Mouse (Mus musculus): ENCODE results near the gene Sytl3. TPM values are rescaled to one million over a fixed set of nuclear protein-coding genes. Genes with fewer than 3 reads are reported as not detected.

Sytl3 gene
- polyA plus RNA-seq, 1 experiment from 2014 or later = 3.9 TPM

GRCm38 (mm10) chr17:6743787-6744239 lies 84.9 kb downstream of the Sytl3 start:
- H3K27ac ChIP-seq (ENCODE audit: low read length) = peak overlapping the region; percentile 81
- no peak overlapping the region for H3K4me3 ChIP-seq (ENCODE audit: low read length)
- ATAC-seq = peak; percentile 75
- H3K4me2 ChIP-seq (ENCODE audit: low read depth, low read length) = 0 out of 2 replicates have a peak overlapping the region, but pooled peaks have one; percentile 14
- H3K36me3 ChIP-seq (ENCODE audit: control insufficient read depth, insufficient read depth, low read length) = peaks cover 24% of the 10 kb centered on the region
- no peaks in the 10 kb centered on the region for H3K27me3 ChIP-seq (replicated peaks; ENCODE audit: control insufficient read depth, insufficient read depth, low read length)
- H3K9ac ChIP-seq (ENCODE audit: low read depth, low read length) = 0 out of 2 replicates have a peak overlapping the region, but pooled peaks have one; percentile 14
- WGBS = 42% methylated on average over 11 of the region's 11 CpGs
- H3K9me3 ChIP-seq (ENCODE audit: control insufficient read depth, low read length) = no peaks in the 10 kb centered on the region
- H3K4me1 ChIP-seq (ENCODE audit: control insufficient read depth, insufficient read depth, low read length) = peaks cover 37% of the 10 kb centered on the region

GRCm38 (mm10) chr17:6744366-6744765 lies 85.5 kb downstream of the Sytl3 start:
- WGBS = 64% methylated on average over 9 of the region's 9 CpGs
- Histone ChIP-seq H3K4me1 (ENCODE audit: control insufficient read depth, insufficient read depth, low read length) (peaks cover 37% of the 10 kb centered on the region), H3K4me2 (ENCODE audit: low read depth, low read length) (0 out of 2 replicates have a peak overlapping the region, but pooled peaks have one; percentile 14)

GRCm38 (mm10) chr17:6744871-6745270 lies 86.0 kb downstream of the Sytl3 start:
- 87% methylated on average over 14 of the region's 14 CpGs for WGBS
- H3K9me3 ChIP-seq (ENCODE audit: control insufficient read depth, low read length) = no peaks in the 10 kb centered on the region
- peaks cover 14% of the 10 kb centered on the region for H3K36me3 ChIP-seq (ENCODE audit: control insufficient read depth, insufficient read depth, low read length)
- H3K27me3 ChIP-seq (replicated peaks; ENCODE audit: control insufficient read depth, insufficient read depth, low read length) = no peaks in the 10 kb centered on the region
- H3K4me2 ChIP-seq (ENCODE audit: low read depth, low read length) = no peak overlapping the region
- no peak overlapping the region for H3K4me3 ChIP-seq (ENCODE audit: low read length)
- no peak for ATAC-seq
- H3K27ac ChIP-seq (ENCODE audit: low read length) = peak overlapping the region; percentile 81
- peaks cover 37% of the 10 kb centered on the region for H3K4me1 ChIP-seq (ENCODE audit: control insufficient read depth, insufficient read depth, low read length)
- H3K9ac ChIP-seq (ENCODE audit: low read depth, low read length) = no peak overlapping the region

More at GRCm38 (mm10) chr17:6744366-6744765, 85.5 kb downstream of the Sytl3 start:
- Histone ChIP-seq H3K4me3 (ENCODE audit: low read length) (no peak overlapping the region), H3K27ac (ENCODE audit: low read length) (peak overlapping the region; percentile 81), H3K36me3 (ENCODE audit: control insufficient read depth, insufficient read depth, low read length) (peaks cover 19% of the 10 kb centered on the region), H3K9me3 (ENCODE audit: control insufficient read depth, low read length) (no peaks in the 10 kb centered on the region), H3K27me3 (replicated peaks; ENCODE audit: control insufficient read depth, insufficient read depth, low read length) (no peaks in the 10 kb centered on the region), H3K9ac (ENCODE audit: low read depth, low read length) (no peak overlapping the region)
- no peak for ATAC-seq

- 82% methylated on average over 5 of the region's 5 CpGs for WGBS
- Histone ChIP-seq H3K4me1 (ENCODE audit: control insufficient read depth, insufficient read depth, low read length) (peaks cover 37% of the 10 kb centered on the region), H3K27me3 (replicated peaks; ENCODE audit: control insufficient read depth, insufficient read depth, low read length) (no peaks in the 10 kb centered on the region), H3K4me2 (ENCODE audit: low read depth, low read length) (no peak overlapping the region), H3K36me3 (ENCODE audit: control insufficient read depth, insufficient read depth, low read length) (peaks cover 13% of the 10 kb centered on the region), H3K9ac (ENCODE audit: low read depth, low read length) (no peak overlapping the region), H3K27ac (ENCODE audit: low read length) (no peak overlapping the region), H3K9me3 (ENCODE audit: control insufficient read depth, low read length) (no peaks in the 10 kb centered on the region), H3K4me3 (ENCODE audit: low read length) (no peak overlapping the region)
- no peak for ATAC-seq
Measured at GRCm38 (mm10) chr17:6745503-6745902, 86.6 kb downstream of the Sytl3 start.

GRCm38 (mm10) chr17:6745975-6746374 lies 87.1 kb downstream of the Sytl3 start:
- Histone ChIP-seq H3K9me3 (ENCODE audit: control insufficient read depth, low read length) (no peaks in the 10 kb centered on the region), H3K4me3 (ENCODE audit: low read length) (no peak overlapping the region), H3K36me3 (ENCODE audit: control insufficient read depth, insufficient read depth, low read length) (peaks cover 14% of the 10 kb centered on the region), H3K4me2 (ENCODE audit: low read depth, low read length) (no peak overlapping the region), H3K9ac (ENCODE audit: low read depth, low read length) (no peak overlapping the region), H3K27ac (ENCODE audit: low read length) (no peak overlapping the region), H3K27me3 (replicated peaks; ENCODE audit: control insufficient read depth, insufficient read depth, low read length) (no peaks in the 10 kb centered on the region), H3K4me1 (ENCODE audit: control insufficient read depth, insufficient read depth, low read length) (peaks cover 37% of the 10 kb centered on the region)
- ATAC-seq = no peak
- 65% methylated on average over 9 of the region's 9 CpGs for WGBS

GRCm38 (mm10) chr17:6746452-6747231 lies 87.7 kb downstream of the Sytl3 start:
- Histone ChIP-seq H3K4me3 (ENCODE audit: low read length) (no peak overlapping the region), H3K4me2 (ENCODE audit: low read depth, low read length) (no peak overlapping the region), H3K4me1 (ENCODE audit: control insufficient read depth, insufficient read depth, low read length) (peaks cover 38% of the 10 kb centered on the region), H3K9me3 (ENCODE audit: control insufficient read depth, low read length) (no peaks in the 10 kb centered on the region), H3K36me3 (ENCODE audit: control insufficient read depth, insufficient read depth, low read length) (peaks cover 14% of the 10 kb centered on the region), H3K27ac (ENCODE audit: low read length) (no peak overlapping the region), H3K9ac (ENCODE audit: low read depth, low read length) (no peak overlapping the region), H3K27me3 (replicated peaks; ENCODE audit: control insufficient read depth, insufficient read depth, low read length) (no peaks in the 10 kb centered on the region)
- ATAC-seq = no peak
- 70% methylated on average over 9 of the region's 9 CpGs for WGBS

GRCm38 (mm10) chr17:6747478-6747877 lies 88.6 kb downstream of the Sytl3 start:
- Histone ChIP-seq H3K4me3 (ENCODE audit: low read length) (no peak overlapping the region), H3K36me3 (ENCODE audit: control insufficient read depth, insufficient read depth, low read length) (peaks cover 10% of the 10 kb centered on the region), H3K27me3 (replicated peaks; ENCODE audit: control insufficient read depth, insufficient read depth, low read length) (no peaks in the 10 kb centered on the region), H3K9me3 (ENCODE audit: control insufficient read depth, low read length) (no peaks in the 10 kb centered on the region), H3K9ac (ENCODE audit: low read depth, low read length) (no peak overlapping the region), H3K4me1 (ENCODE audit: control insufficient read depth, insufficient read depth, low read length) (peaks cover 35% of the 10 kb centered on the region), H3K27ac (ENCODE audit: low read length) (no peak overlapping the region), H3K4me2 (ENCODE audit: low read depth, low read length) (no peak overlapping the region)
- 56% methylated on average over 7 of the region's 7 CpGs for WGBS
- ATAC-seq = no peak

- Histone ChIP-seq H3K4me1 (ENCODE audit: control insufficient read depth, insufficient read depth, low read length) (peaks cover 21% of the 10 kb centered on the region), H3K9me3 (ENCODE audit: control insufficient read depth, low read length) (no peaks in the 10 kb centered on the region), H3K27ac (ENCODE audit: low read length) (no peak overlapping the region), H3K4me2 (ENCODE audit: low read depth, low read length) (no peak overlapping the region), H3K9ac (ENCODE audit: low read depth, low read length) (no peak overlapping the region), H3K4me3 (ENCODE audit: low read length) (no peak overlapping the region), H3K27me3 (replicated peaks; ENCODE audit: control insufficient read depth, insufficient read depth, low read length) (no peaks in the 10 kb centered on the region), H3K36me3 (ENCODE audit: control insufficient read depth, insufficient read depth, low read length) (peaks cover 8% of the 10 kb centered on the region)
- ATAC-seq = no peak
- 74% methylated on average over 17 of the region's 17 CpGs for WGBS
Measured at GRCm38 (mm10) chr17:6748779-6749464, 90.0 kb downstream of the Sytl3 start.

- H3K4me2 ChIP-seq (ENCODE audit: low read depth, low read length) = no peak overlapping the region
- H3K9ac ChIP-seq (ENCODE audit: low read depth, low read length) = no peak overlapping the region
- no peaks in the 10 kb centered on the region for H3K27me3 ChIP-seq (replicated peaks; ENCODE audit: control insufficient read depth, insufficient read depth, low read length)
- no peak overlapping the region; the same call in 1 of the 2 replicates for H3K27ac ChIP-seq (ENCODE audit: low read length)
- peaks cover 21% of the 10 kb centered on the region for H3K4me1 ChIP-seq (ENCODE audit: control insufficient read depth, insufficient read depth, low read length)
- no peaks in the 10 kb centered on the region for H3K9me3 ChIP-seq (ENCODE audit: control insufficient read depth, low read length)
- no peak for ATAC-seq
- H3K4me3 ChIP-seq (ENCODE audit: low read length) = no peak overlapping the region
- 73% methylated on average over 11 of the region's 11 CpGs for WGBS
- H3K36me3 ChIP-seq (ENCODE audit: control insufficient read depth, insufficient read depth, low read length) = peaks cover 5% of the 10 kb centered on the region
Measured at GRCm38 (mm10) chr17:6751221-6751859, 92.4 kb downstream of the Sytl3 start.

Data from intestine, embryonic 16.5 days (tissue).